Mouse (Mus musculus) kidney, postnatal 4 days (tissue): ENCODE measurements at regions not wholly inside any gene's neighbourhood (a gene's known extent, or its start where the extent isn't known, plus 50 kb on each side); places are given as distances from the start of the nearest gene placed in this dataset.

Experiments used
- DNase-seq, 2 experiments: peaks; one replicate each; pipeline ENCODE4 v3.0.0; 2021; ENCODE audit warnings: mixed read lengths in 2 of 2

DNA sequence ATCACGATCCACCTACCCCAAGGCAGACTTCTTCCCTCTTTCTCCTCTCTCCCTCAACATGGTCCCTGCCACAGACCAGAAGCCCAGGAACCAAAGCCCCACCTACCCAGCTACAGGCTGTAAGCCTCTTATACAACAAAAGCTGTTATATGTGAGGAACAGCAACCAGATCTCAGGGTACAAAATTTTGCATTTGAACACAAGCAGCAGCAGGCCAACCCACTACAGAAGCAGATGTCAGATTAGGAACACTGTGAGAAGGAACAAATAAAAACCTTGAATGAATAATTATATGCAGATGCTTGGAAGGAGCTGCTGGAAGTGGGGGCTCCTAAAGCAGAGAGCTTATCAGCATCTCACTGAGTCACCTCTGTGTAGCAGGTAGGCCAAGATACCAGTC lies 444.8 kb downstream of the Tox3 start:
- no peak for DNase-seq

DNA sequence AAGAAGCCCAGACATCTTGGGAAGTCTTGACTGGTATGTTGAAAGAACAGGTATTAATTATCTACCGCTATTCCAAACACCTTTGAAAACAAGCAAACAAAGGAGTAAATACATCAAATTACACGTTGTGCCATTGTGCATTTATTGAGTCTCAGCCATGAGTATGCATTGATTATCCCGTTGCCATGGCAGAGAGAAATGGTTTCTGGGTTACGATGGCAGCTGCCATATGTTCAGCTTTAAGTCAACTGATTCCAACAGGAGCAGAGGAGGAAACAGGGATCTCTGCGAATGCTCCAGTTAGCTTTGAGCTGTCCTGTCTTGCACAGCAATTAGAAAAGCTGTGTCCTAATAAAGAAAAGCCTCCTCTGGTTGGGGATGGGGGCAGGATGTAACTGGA lies 475.4 kb downstream of the Tox3 start:
- DNase-seq = no peak

GRCm38 (mm10) chr8:89871966-89872365 lies 476.2 kb downstream of the Tox3 start:
- no peak for DNase-seq

DNA sequence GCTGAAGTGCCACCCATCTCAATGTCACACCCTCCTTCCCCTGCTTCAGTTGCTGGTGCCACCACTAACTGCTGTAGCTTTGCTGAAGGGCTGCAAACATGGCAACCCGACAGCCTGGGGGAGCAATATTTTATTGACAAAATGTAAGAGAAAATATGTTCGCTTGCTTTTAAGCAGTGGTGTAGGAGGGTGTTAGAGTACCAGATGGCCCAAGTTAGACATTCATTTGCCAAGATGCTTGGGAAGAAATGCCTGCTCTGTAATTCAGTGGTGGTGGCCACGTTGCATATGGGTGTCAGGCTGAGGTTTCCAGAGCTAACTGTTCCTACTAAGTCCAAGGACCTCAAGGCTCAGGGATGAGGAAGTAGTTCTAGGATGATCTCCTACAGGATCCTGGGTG lies 488.3 kb downstream of the Tox3 start:
- DNase-seq = no peak

- no peak for DNase-seq
These were observed 489.3 kb downstream of the Tox3 start for GRCm38 (mm10) chr8:89858706-89859385.

GRCm38 (mm10) chr8:89855556-89855955 lies 492.6 kb downstream of the Tox3 start:
- no peak for DNase-seq

DNA sequence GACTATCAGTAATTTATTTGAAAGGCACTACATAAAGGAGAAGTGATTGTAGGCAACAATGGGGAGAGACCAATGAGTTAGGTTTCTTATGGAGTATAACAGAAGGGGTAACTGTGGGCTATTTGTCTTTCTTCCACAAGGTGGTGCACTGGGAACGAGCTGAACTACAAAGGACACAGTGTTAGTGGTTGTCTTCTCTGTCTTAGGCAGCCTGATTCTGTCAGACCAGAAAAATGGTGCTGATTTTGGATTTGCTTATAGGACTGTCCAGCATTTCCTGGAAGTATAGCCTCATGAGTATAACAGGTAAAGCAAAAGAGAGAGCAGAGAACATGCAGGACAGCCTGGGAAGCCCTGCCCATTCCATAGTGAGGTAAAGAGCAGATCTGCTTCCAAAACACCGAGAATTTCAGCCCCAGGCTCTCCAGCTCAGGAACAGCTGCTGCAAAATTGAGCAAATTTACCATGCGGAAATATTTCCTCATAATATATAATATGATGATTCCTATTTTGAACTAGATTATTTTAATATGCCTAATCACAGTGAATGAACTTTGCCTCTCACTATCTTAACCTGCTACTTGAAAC lies 497.8 kb downstream of the Tox3 start:
- peak; percentile 51 to 68 for DNase-seq

- DNase-seq = peak; percentile 71 to 72
These were observed 498.5 kb downstream of the Tox3 start for GRCm38 (mm10) chr8:89849416-89850208.

GRCm38 (mm10) chr8:89838494-89838893 lies 509.6 kb downstream of the Tox3 start:
- DNase-seq = no peak

- DNase-seq = no peak
These were observed 514.4 kb downstream of the Tox3 start for GRCm38 (mm10) chr8:89833715-89834114.

GRCm38 (mm10) chr8:89824586-89824985 lies 523.6 kb downstream of the Tox3 start:
- no peak for DNase-seq

- DNase-seq = no peak
These were observed 524.5 kb downstream of the Tox3 start for GRCm38 (mm10) chr8:89823631-89824030.

GRCm38 (mm10) chr8:89812036-89812711 lies 536.0 kb downstream of the Tox3 start:
- DNase-seq = no peak

GRCm38 (mm10) chr8:89788296-89788695 lies 559.8 kb downstream of the Tox3 start:
- DNase-seq = peak in 1 of 2 experiments; percentile 12

- DNase-seq = peak; percentile 43 to 55
These were observed 560.9 kb downstream of the Tox3 start for GRCm38 (mm10) chr8:89787050-89787905.

GRCm38 (mm10) chr8:89785011-89785410 lies 563.1 kb downstream of the Tox3 start:
- peak; percentile 79 to 82 for DNase-seq

DNA sequence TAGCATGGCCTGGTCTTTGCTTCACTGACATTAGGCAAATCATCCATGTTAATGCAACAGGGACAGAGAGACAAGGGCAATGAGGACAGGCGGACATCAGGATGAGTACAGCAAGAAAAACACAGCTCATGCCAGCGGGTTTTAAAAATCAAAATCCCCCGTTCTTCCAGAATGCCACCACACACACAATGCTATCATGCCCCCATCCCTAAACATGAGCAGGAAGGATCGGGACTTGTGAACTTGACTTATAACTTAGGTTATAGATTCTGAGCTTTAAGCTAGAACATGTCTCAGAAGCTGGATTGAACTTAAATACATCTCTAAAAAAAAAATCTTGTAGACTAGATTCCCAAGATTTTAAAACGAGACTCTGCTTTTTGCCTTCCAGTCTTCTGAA lies 564.8 kb downstream of the Tox3 start:
- DNase-seq = no peak

DNA sequence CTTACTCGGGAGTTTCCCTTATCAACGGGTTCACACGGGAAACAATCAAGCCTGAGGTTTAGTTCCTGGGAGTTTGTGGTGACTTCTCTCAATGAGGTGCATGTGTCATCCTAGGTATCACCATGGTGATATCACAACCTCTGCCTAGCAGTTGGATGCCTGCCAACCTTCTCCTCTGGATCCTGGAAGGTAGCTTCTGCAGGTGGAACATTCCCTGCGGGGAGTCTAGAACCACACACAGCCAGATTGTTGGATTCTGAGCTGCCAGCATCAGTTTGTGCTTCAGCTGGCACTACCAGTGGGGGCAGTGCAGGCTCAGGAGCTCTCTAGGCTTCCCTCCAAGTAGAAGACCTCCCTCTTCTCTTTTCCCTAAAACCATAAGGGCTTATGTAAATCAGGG lies 581.8 kb downstream of the Tox3 start:
- no peak for DNase-seq

- DNase-seq = no peak
These were observed 588.6 kb downstream of the Tox3 start for GRCm38 (mm10) chr8:89759531-89759930.

GRCm38 (mm10) chr8:89758695-89759094 lies 589.4 kb downstream of the Tox3 start:
- no peak for DNase-seq

- DNase-seq = no peak
These were observed 592.2 kb downstream of the Tox3 start for GRCm38 (mm10) chr8:89755951-89756350.

GRCm38 (mm10) chr8:89751201-89751600 lies 596.9 kb downstream of the Tox3 start:
- DNase-seq = no peak
